ENCODE assay signal across 27 mouse cellular contexts in the genomic region with DNA sequence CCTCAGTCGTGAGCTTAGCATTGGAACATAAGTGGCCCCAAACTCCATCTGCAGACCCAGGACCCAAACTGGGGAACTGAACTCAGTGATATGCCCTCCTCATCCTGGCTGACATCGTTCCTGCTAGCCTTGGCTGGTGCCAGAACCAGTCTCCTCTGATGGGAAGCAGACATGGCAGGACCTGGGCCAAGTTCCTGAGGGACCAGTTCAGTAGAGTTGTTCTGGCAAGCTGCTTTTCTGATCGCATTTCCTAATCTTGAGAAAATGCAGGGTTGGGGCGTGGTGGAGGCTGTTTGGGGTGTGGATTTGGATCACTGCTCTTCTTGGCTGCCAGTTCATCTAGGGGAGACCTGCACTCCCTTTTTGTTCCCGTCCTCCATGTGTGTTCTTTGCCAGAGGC.
DNase-seq lines count a peak whose midpoint lies in the region; ATAC-seq and TF ChIP-seq lines count a peak whose summit lies in the region.
"Had no signal": no experiment of that assay in that cellular context is flagged by ENCODE, and none has a peak within 500 bp of the region (broad histone marks: within the 10 kb centered on the region; RNA-seq: fewer than 3 reads in every experiment).

No protein-coding gene starts in this region.

- DNase-seq in adrenal gland, postnatal 10 days = peak; percentile 15
- no peak for DNase-seq in adrenal gland, adult 8-10 months
- peak; percentile 91 for DNase-seq in heart, adult 11 months
- peak; percentile 28 for DNase-seq in lung, postnatal 10 days
- DNase-seq in lung, postnatal 25 days (ENCODE audit: low spot score) = no peak
- DNase-seq in stomach, postnatal 0 days (ENCODE audit: low spot score) = no peak
- no peak for DNase-seq in forebrain, embryonic 14.5 days (ENCODE audit: low spot score)
- DNase-seq: cerebellum, adult 2 months; cerebellum, postnatal 36 days; embryo, embryonic 11 days; kidney, adult 8-10 months; kidney, postnatal 4 days; layer of hippocampus, postnatal 36 days; left cerebral cortex, postnatal 4 days; liver, postnatal 0 days; thymus, postnatal 25 days had no signal

- H3K4me3 ChIP-seq in heart, embryonic 12.5 days = no peak overlapping the region
- H3K4me3 ChIP-seq in stomach, postnatal 0 days (ENCODE audit: low read depth, low read length) = no peak overlapping the region
- no peak overlapping the region for H3K4me3 ChIP-seq in forebrain, embryonic 14.5 days (ENCODE audit: low read depth, low read length)
- H3K4me3 ChIP-seq: embryonic facial prominence, embryonic 12.5 days; forebrain, embryonic 15.5 days; hindbrain, embryonic 13.5 days; liver, embryonic 12.5 days; midbrain, embryonic 13.5 days; neural tube, embryonic 13.5 days had no signal

- H3K27ac ChIP-seq in heart, embryonic 12.5 days (ENCODE audit: poor library complexity, severe bottlenecking) = no peak overlapping the region
- H3K27ac ChIP-seq in stomach, postnatal 0 days (replicated peaks) = no peak overlapping the region
- no peak overlapping the region for H3K27ac ChIP-seq in forebrain, embryonic 14.5 days (ENCODE audit: low read depth, low read length)
- H3K27ac ChIP-seq: embryonic facial prominence, embryonic 12.5 days; forebrain, embryonic 15.5 days; hindbrain, embryonic 13.5 days; kidney, postnatal 0 days; liver, embryonic 12.5 days; macrophage; midbrain, embryonic 13.5 days; neural tube, embryonic 13.5 days had no signal

- 68% methylated on average over 5 of the region's 5 CpGs for WGBS in heart, embryonic 12.5 days
- WGBS in stomach, postnatal 0 days = 44% methylated on average over 5 of the region's 5 CpGs
- WGBS in forebrain, embryonic 14.5 days = 91% methylated on average over 5 of the region's 5 CpGs

- no peaks in the 10 kb centered on the region for H3K9me3 ChIP-seq in heart, embryonic 12.5 days (replicated peaks)
- no peaks in the 10 kb centered on the region for H3K9me3 ChIP-seq in stomach, postnatal 0 days (ENCODE audit: control insufficient read depth, low read length)
- H3K9me3 ChIP-seq in forebrain, embryonic 14.5 days (replicated peaks; ENCODE audit: control insufficient read depth, low read length) = no peaks in the 10 kb centered on the region
- H3K9me3 ChIP-seq: embryonic facial prominence, embryonic 12.5 days; forebrain, embryonic 15.5 days; G1E; hindbrain, embryonic 13.5 days; liver, embryonic 12.5 days; midbrain, embryonic 13.5 days; neural tube, embryonic 13.5 days had no signal

- ATAC-seq in heart, embryonic 12.5 days (ENCODE audit: insufficient number of reproducible peaks, low FRiP score) = no peak
- peak; percentile 30; the same call in 1 of the 2 replicates for ATAC-seq in stomach, postnatal 0 days (ENCODE audit: low FRiP score, low TSS enrichment)
- ATAC-seq in forebrain, embryonic 14.5 days = no peak
- ATAC-seq: forebrain, embryonic 15.5 days; intestine, embryonic 16.5 days; liver, embryonic 12.5 days; liver, postnatal 0 days; midbrain, embryonic 13.5 days had no signal

- TF ChIP-seq EP300 in stomach, postnatal 0 days (optimal IDR thresholded peaks at IDR 0.05) = no peak

- no peak overlapping the region for H3K9ac ChIP-seq in heart, embryonic 12.5 days
- no peak overlapping the region for H3K9ac ChIP-seq in stomach, postnatal 0 days (ENCODE audit: low read length)
- no peak overlapping the region for H3K9ac ChIP-seq in forebrain, embryonic 14.5 days (ENCODE audit: low read length)
- H3K9ac ChIP-seq: embryonic facial prominence, embryonic 12.5 days; forebrain, embryonic 15.5 days; hindbrain, embryonic 13.5 days; liver, embryonic 12.5 days; liver, postnatal 0 days; midbrain, embryonic 13.5 days; neural tube, embryonic 13.5 days had no signal

- no peaks in the 10 kb centered on the region for H3K27me3 ChIP-seq in heart, embryonic 12.5 days (replicated peaks)
- H3K27me3 ChIP-seq in stomach, postnatal 0 days (ENCODE audit: control insufficient read depth, insufficient read depth, low read length) = no peaks in the 10 kb centered on the region
- H3K27me3 ChIP-seq in forebrain, embryonic 14.5 days (replicated peaks; ENCODE audit: control insufficient read depth, insufficient read depth, low read length) = no peaks in the 10 kb centered on the region
- H3K27me3 ChIP-seq: embryonic facial prominence, embryonic 12.5 days; forebrain, embryonic 15.5 days; hindbrain, embryonic 13.5 days; liver, embryonic 12.5 days; midbrain, embryonic 13.5 days; neural tube, embryonic 13.5 days had no signal

- H3K36me3 ChIP-seq in heart, embryonic 12.5 days = peaks cover 55% of the 10 kb centered on the region
- peaks cover 4% of the 10 kb centered on the region; the same call in 1 of the 2 replicates for H3K36me3 ChIP-seq in stomach, postnatal 0 days (ENCODE audit: control insufficient read depth, insufficient read depth, low read length)
- 0 out of 2 replicates have a peak, but pooled peaks cover 5% of the 10 kb centered on the region for H3K36me3 ChIP-seq in forebrain, embryonic 14.5 days (ENCODE audit: control insufficient read depth, insufficient read depth, low read length)
- H3K36me3 ChIP-seq: embryonic facial prominence, embryonic 12.5 days; G1E; liver, embryonic 12.5 days had no signal

- no peaks in the 10 kb centered on the region for H3K4me1 ChIP-seq in heart, embryonic 12.5 days (replicated peaks)
- no peaks in the 10 kb centered on the region; the same call in 1 of the 2 replicates for H3K4me1 ChIP-seq in stomach, postnatal 0 days (replicated peaks; ENCODE audit: control insufficient read depth, insufficient read depth)
- H3K4me1 ChIP-seq in forebrain, embryonic 14.5 days (ENCODE audit: control insufficient read depth, insufficient read depth, low read length) = no peaks in the 10 kb centered on the region; the same call in 1 of the 2 replicates
- H3K4me1 ChIP-seq: embryonic facial prominence, embryonic 12.5 days; forebrain, embryonic 15.5 days; liver, embryonic 12.5 days; midbrain, embryonic 13.5 days; neural tube, embryonic 13.5 days had no signal

- H3K4me2 ChIP-seq in heart, embryonic 12.5 days = no peak overlapping the region
- no peak overlapping the region for H3K4me2 ChIP-seq in stomach, postnatal 0 days (replicated peaks; ENCODE audit: low read depth)
- H3K4me2 ChIP-seq in forebrain, embryonic 14.5 days (ENCODE audit: low read length) = no peak overlapping the region
- H3K4me2 ChIP-seq: embryonic facial prominence, embryonic 12.5 days; forebrain, embryonic 15.5 days; hindbrain, embryonic 13.5 days; liver, embryonic 12.5 days; midbrain, embryonic 13.5 days; neural tube, embryonic 13.5 days had no signal

- TF ChIP-seq CTCF in stomach, postnatal 0 days (IDR thresholded peaks at IDR 0.05; ENCODE audit: low read depth) = no peak

Comparison
In these comparisons a context has a peak if more than half of its experiments do, and no peak if none do; other contexts are left out.
1. DNase-seq: peak in adrenal gland, postnatal 10 days (single experiment), heart, adult 11 months (single experiment) and lung, postnatal 10 days (single experiment); none in adrenal gland, adult 8-10 months (single experiment), lung, postnatal 25 days (single experiment), stomach, postnatal 0 days (single experiment) and forebrain, embryonic 14.5 days (single experiment).